Mouse (Mus musculus) limb, embryonic 13.5 days (tissue): ENCODE results near the gene 1700017B05Rik. TPM values are rescaled to one million over a fixed set of nuclear protein-coding genes. Genes with fewer than 3 reads are reported as not detected.
"Not testable (repeated sequence)": the region's sequence is repeated elsewhere in the genome, so short reads cannot be mapped to it uniquely, and the experiment has no call there.

Experiments
- ATAC-seq: fragments of 200-750 bp; cut with Nextera tagmentation; 2 replicates; pipeline ENCODE4 v1.8.0; 2017; ENCODE audit warnings: low read depth, moderate number of reproducible peaks, moderate TSS enrichment; ENCODE audit not compliant: low FRiP score
- H3K27ac ChIP-seq: fragments of 300-500 bp; sonication (generic); 2 replicates; pipeline ENCODE4 v1.5.1; 2015; ENCODE audit warnings: inconsistent platforms, mild to moderate bottlenecking, moderate library complexity
- H3K27me3 ChIP-seq: fragments of 300-500 bp; sonication (generic); 2 replicates; pipeline ENCODE4 v1.6.1; 2015; ENCODE audit warnings: mild to moderate bottlenecking, inconsistent platforms
- H3K36me3 ChIP-seq: fragments of 300-500 bp; sonication (generic); 2 replicates; pipeline ENCODE4 v1.6.1; 2015; ENCODE audit warnings: inconsistent platforms, mild to moderate bottlenecking, moderate library complexity
- H3K4me1 ChIP-seq: fragments of 300-500 bp; sonication (generic); 2 replicates; pipeline ENCODE4 v1.6.1; 2015; ENCODE audit warnings: inconsistent platforms
- H3K4me2 ChIP-seq: fragments of 300-500 bp; sonication (generic); replicated peaks from 2 replicates; pipeline ENCODE4 v1.6.1; 2015; ENCODE audit warnings: inconsistent platforms, mild to moderate bottlenecking, moderate library complexity
- H3K4me3 ChIP-seq: fragments of 300-500 bp; sonication (generic); 2 replicates; pipeline ENCODE4 v1.5.1; 2015; ENCODE audit warnings: moderate library complexity, mild to moderate bottlenecking, inconsistent platforms
- H3K9ac ChIP-seq: fragments of 300-500 bp; sonication (generic); 2 replicates; pipeline ENCODE4 v1.6.1; 2015; ENCODE audit warnings: mild to moderate bottlenecking, inconsistent platforms
- H3K9me3 ChIP-seq: fragments of 300-500 bp; sonication (generic); 2 replicates; pipeline ENCODE4 v1.6.1; 2016; ENCODE audit warnings: inconsistent platforms
- WGBS: fragments of 180-500 bp; shearing (Covaris S2); methylation state at CpG from one replicate; pipeline ENCODE4 v1.1.7; 2015; 5-methylcytosine and 5-hydroxymethylcytosine counted together
- polyA plus RNA-seq: library from polyadenylated mRNA; unstranded; fragments of >200 nt; fragmentation: Nextera tagmentation; extraction: Ambion mirVana; gene quantifications from 2 replicates; pipeline ENCODE4 v1.2.1, GENCODE M21; 2015

The 1700017B05Rik gene
- polyA plus RNA-seq, 1 experiment from 2014 or later = 17.6 TPM

DNA sequence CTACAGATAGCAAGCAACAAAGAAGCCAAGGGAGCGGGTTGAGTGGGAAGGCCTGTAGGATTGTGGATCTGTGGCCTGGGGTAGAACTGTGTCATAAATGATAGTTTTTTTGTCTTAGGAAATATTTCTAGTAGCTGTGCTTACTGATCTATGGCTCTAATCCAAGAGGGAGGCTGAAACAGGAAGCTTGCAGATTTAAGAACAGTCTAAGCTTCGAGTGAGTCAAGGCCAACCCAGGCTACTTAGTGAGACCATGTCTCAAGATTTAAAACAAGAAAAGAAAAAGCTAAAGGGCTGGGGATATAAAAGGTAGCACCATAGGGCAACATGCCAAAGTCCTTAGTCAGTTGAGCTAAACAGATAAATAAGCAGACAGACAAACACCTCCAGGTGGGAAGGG is 24.2 kb downstream of the 1700017B05Rik start:
- Histone ChIP-seq H3K4me2 (no peak overlapping the region), H3K4me3 (no peak overlapping the region), H3K27me3 (no peaks in the 10 kb centered on the region), H3K9me3 (no peaks in the 10 kb centered on the region), H3K36me3 (no peaks in the 10 kb centered on the region), H3K9ac (no peak overlapping the region), H3K27ac (no peak overlapping the region), H3K4me1 (no peaks in the 10 kb centered on the region)
- ATAC-seq = no peak
- WGBS = 77% methylated on average over 2 of the region's 2 CpGs

DNA sequence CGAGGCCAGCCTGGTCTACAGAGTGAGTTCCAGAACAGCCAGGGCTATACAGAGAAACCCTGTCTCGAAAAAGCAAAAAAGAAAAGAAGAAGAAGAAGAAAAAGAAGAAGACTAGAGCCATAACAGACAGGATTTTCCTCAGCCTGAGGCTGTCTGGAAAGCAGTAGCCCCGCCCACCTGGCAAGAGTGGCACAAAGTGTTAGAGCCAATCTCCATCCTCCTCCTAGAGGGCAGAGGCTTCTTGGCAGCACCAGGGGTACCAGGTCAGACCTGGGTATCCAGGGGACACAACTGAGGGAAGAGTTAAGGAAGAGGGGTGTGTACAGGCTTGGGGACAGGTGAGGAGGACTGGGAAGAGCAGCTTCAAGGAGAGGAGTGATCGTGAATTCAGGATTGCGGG is 24.7 kb downstream of the 1700017B05Rik start:
- WGBS = 75% methylated on average over 5 of the region's 5 CpGs

GRCm38 (mm10) chr9:57236256-57236655 is 26.2 kb downstream of the 1700017B05Rik start, which contains the start of gene Trcg1:
Trcg1 (plus strand) TSS chr9:57236556.
- Histone ChIP-seq H3K4me2 (no peak within 1 kb of the TSS), H3K9me3 (no peaks in the 10 kb centered on the region), H3K9ac (no peak within 1 kb of the TSS), H3K4me3 (no peak within 1 kb of the TSS), H3K27me3 (no peaks in the 10 kb centered on the region), H3K27ac (no peak within 1 kb of the TSS), H3K36me3 (no peaks in the 10 kb centered on the region), H3K4me1 (no peaks in the 10 kb centered on the region)
- no peak for ATAC-seq
- 81% methylated on average over 2 of the region's 2 CpGs for WGBS

More for the DNA sequence above, 24.7 kb downstream of the 1700017B05Rik start:
- no peaks in the 10 kb centered on the region for H3K9me3 ChIP-seq
- H3K27ac ChIP-seq = no peak overlapping the region
- H3K4me3 ChIP-seq = no peak overlapping the region
- no peaks in the 10 kb centered on the region for H3K4me1 ChIP-seq
- no peaks in the 10 kb centered on the region for H3K27me3 ChIP-seq
- no peaks in the 10 kb centered on the region for H3K36me3 ChIP-seq
- ATAC-seq = no peak
- no peak overlapping the region for H3K4me2 ChIP-seq
- H3K9ac ChIP-seq = no peak overlapping the region

GRCm38 (mm10) chr9:57233767-57234166 is 28.6 kb downstream of the 1700017B05Rik start:
- ATAC-seq = no peak
- H3K27ac ChIP-seq = no peak overlapping the region
- H3K4me1 ChIP-seq = peaks cover 14% of the 10 kb centered on the region
- H3K4me3 ChIP-seq = no peak overlapping the region
- H3K9me3 ChIP-seq = no peaks in the 10 kb centered on the region
- H3K4me2 ChIP-seq = no peak overlapping the region
- H3K36me3 ChIP-seq = no peaks in the 10 kb centered on the region
- no peak overlapping the region for H3K9ac ChIP-seq
- 89% methylated on average over 3 of the region's 3 CpGs for WGBS
- H3K27me3 ChIP-seq = no peaks in the 10 kb centered on the region

GRCm38 (mm10) chr9:57233142-57233541 is 29.3 kb downstream of the 1700017B05Rik start:
- peaks cover 14% of the 10 kb centered on the region for H3K4me1 ChIP-seq
- H3K27ac ChIP-seq = no peak overlapping the region
- H3K27me3 ChIP-seq = no peaks in the 10 kb centered on the region
- no peak for ATAC-seq
- no peak overlapping the region for H3K4me2 ChIP-seq
- no peaks in the 10 kb centered on the region for H3K36me3 ChIP-seq
- H3K4me3 ChIP-seq = no peak overlapping the region
- 85% methylated on average over 6 of the region's 6 CpGs for WGBS
- H3K9me3 ChIP-seq = no peaks in the 10 kb centered on the region
- no peak overlapping the region for H3K9ac ChIP-seq

- H3K9me3 ChIP-seq = no peaks in the 10 kb centered on the region
- H3K27ac ChIP-seq = no peak overlapping the region
- 87% methylated on average over 5 of the region's 5 CpGs for WGBS
- no peaks in the 10 kb centered on the region for H3K36me3 ChIP-seq
- H3K27me3 ChIP-seq = no peaks in the 10 kb centered on the region
- no peak overlapping the region for H3K4me2 ChIP-seq
- H3K4me1 ChIP-seq = peaks cover 14% of the 10 kb centered on the region
- no peak overlapping the region for H3K9ac ChIP-seq
- H3K4me3 ChIP-seq = no peak overlapping the region
- no peak for ATAC-seq
These were observed 30.0 kb downstream of the 1700017B05Rik start for GRCm38 (mm10) chr9:57232341-57232940.

- H3K4me1 ChIP-seq = peaks cover 14% of the 10 kb centered on the region
- H3K27ac ChIP-seq = no peak overlapping the region
- H3K27me3 ChIP-seq = no peaks in the 10 kb centered on the region
- no peak overlapping the region for H3K9ac ChIP-seq
- no peak for ATAC-seq
- WGBS = 80% methylated on average over 8 of the region's 8 CpGs
- H3K9me3 ChIP-seq = no peaks in the 10 kb centered on the region
- H3K4me2 ChIP-seq = no peak overlapping the region
- H3K36me3 ChIP-seq = no peaks in the 10 kb centered on the region
- no peak overlapping the region for H3K4me3 ChIP-seq
These were observed 30.7 kb downstream of the 1700017B05Rik start for GRCm38 (mm10) chr9:57231536-57232255.

GRCm38 (mm10) chr9:57230146-57230783 is 32.1 kb downstream of the 1700017B05Rik start:
- H3K27ac ChIP-seq = peak overlapping the region; percentile 48; the same call in 1 of the 2 replicates

GRCm38 (mm10) chr9:57229726-57230125 is 32.7 kb downstream of the 1700017B05Rik start:
- no peak overlapping the region for H3K27ac ChIP-seq
- no peak for ATAC-seq
- peaks cover 14% of the 10 kb centered on the region for H3K4me1 ChIP-seq
- 42% methylated on average over 4 of the region's 4 CpGs for WGBS
- no peaks in the 10 kb centered on the region for H3K27me3 ChIP-seq
- H3K9ac ChIP-seq = no peak overlapping the region
- H3K36me3 ChIP-seq = no peaks in the 10 kb centered on the region
- H3K4me3 ChIP-seq = no peak overlapping the region
- H3K9me3 ChIP-seq = no peaks in the 10 kb centered on the region
- no peak overlapping the region for H3K4me2 ChIP-seq

More at GRCm38 (mm10) chr9:57230146-57230783, 32.1 kb downstream of the 1700017B05Rik start:
- Histone ChIP-seq H3K9me3 (no peaks in the 10 kb centered on the region), H3K4me1 (peaks cover 14% of the 10 kb centered on the region), H3K9ac (no peak overlapping the region), H3K27me3 (no peaks in the 10 kb centered on the region), H3K4me2 (no peak overlapping the region), H3K36me3 (no peaks in the 10 kb centered on the region), H3K4me3 (no peak overlapping the region)
- WGBS = 29% methylated on average over 9 of the region's 9 CpGs
- no peak for ATAC-seq

GRCm38 (mm10) chr9:57228186-57228585 is 34.2 kb downstream of the 1700017B05Rik start:
- Histone ChIP-seq H3K9ac (no peak overlapping the region), H3K4me3 (no peak overlapping the region), H3K36me3 (no peaks in the 10 kb centered on the region), H3K4me1 (peaks cover 14% of the 10 kb centered on the region), H3K4me2 (no peak overlapping the region), H3K27me3 (no peaks in the 10 kb centered on the region), H3K27ac (no peak overlapping the region), H3K9me3 (no peaks in the 10 kb centered on the region)
- 69% methylated on average over 4 of the region's 4 CpGs for WGBS
- ATAC-seq = no peak

GRCm38 (mm10) chr9:57227203-57227602 is 35.2 kb downstream of the 1700017B05Rik start:
- no peak overlapping the region for H3K4me3 ChIP-seq
- H3K9ac ChIP-seq = no peak overlapping the region
- H3K27me3 ChIP-seq = no peaks in the 10 kb centered on the region
- H3K4me2 ChIP-seq = no peak overlapping the region
- no peak for ATAC-seq
- no peaks in the 10 kb centered on the region for H3K36me3 ChIP-seq
- no peaks in the 10 kb centered on the region for H3K9me3 ChIP-seq
- H3K4me1 ChIP-seq = peaks cover 14% of the 10 kb centered on the region
- no peak overlapping the region for H3K27ac ChIP-seq
- 61% methylated on average over 5 of the region's 5 CpGs for WGBS

DNA sequence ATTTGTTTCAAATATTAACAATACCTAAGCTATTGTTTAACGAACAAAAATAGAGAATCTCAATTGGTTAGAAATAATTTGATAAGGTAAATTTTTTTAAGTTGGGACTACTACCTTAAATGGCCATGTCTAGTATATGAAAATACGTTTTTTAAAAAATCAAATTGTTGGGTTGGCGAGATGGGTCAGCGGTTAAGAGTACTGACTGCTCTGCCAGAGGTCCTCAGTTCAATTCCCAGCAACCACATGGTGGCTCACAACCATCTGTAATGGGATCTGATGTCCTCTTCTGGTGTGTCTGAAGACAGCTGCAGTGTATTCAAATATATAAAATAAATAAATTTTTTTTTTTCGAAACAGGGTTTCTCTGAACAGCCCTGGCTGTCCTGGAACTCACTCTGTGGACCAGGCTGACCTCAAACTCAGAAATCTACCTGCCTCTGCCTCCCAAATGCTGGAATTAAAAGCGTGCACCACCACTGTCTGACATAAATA is 35.7 kb downstream of the 1700017B05Rik start:
- not testable (repeated sequence) for H3K27me3 ChIP-seq, H3K36me3 ChIP-seq, H3K9ac ChIP-seq, H3K4me2 ChIP-seq, H3K4me3 ChIP-seq, H3K9me3 ChIP-seq, ATAC-seq, H3K27ac ChIP-seq
- H3K4me1 ChIP-seq = peaks cover 14% of the 10 kb centered on the region
- 87% methylated on average over 6 of the region's 6 CpGs for WGBS
